Mouse (Mus musculus) heart, adult 18-20 months (tissue): ENCODE results near the gene Gca. TPM values are rescaled to one million over a fixed set of nuclear protein-coding genes. Genes with fewer than 3 reads are reported as not detected.
"Not testable (repeated sequence)": the region's sequence is repeated elsewhere in the genome, so short reads cannot be mapped to it uniquely, and the experiment has no call there.

ENCODE experiments used
- DNase-seq, 2 experiments: peaks; one replicate each; pipeline ENCODE4 v3.0.0; 2021 to 2022; ENCODE audit warnings: mixed read lengths in 1 of 2
- total RNA-seq, 2 experiments: library from RNA; stranded (reverse); gene quantifications; 2 replicates each; pipeline ENCODE4 v1.2.3; 2021

The Gca gene
- total RNA-seq, 2 experiments from 2014 or later: 24.6 to 24.7 TPM

DNA sequence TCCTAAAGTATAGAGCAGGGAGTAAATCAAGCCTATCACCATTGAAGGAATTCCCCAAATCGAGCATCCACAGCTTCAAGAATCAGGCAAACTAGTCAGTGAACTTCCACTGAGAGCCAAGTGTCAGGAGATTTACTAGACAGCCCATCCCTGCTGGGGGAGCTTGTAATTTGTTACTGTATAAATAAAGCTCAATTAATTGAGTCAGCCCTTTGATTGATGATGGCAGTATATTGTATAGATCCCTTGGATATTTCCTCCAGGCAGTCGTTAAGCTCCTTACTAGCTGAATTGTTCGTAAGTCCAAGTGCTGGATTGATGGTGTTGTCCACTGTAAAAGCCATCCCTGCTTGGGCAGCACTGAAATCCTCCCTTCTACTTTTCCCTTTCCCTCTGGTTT is 5.8 kb downstream of the Gca start:
- no peak for DNase-seq

DNA sequence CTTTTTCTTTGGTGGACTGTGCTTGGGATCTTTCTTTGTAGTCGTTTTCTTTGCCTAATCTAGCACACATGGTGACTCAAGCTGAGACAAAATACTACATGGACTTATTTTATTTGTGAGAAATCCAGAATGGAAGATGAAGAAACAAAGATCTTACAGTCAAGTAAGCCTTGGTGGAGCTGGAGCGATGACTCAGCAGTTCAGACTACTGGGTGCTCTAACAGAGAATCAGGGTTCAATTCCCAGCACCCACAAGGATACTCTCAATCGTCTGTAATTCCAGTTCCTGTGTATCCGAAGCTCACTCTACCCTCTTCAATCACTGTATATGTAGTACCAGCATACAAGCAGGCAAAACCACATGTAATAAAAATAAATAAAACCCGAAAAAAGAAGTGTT is 6.2 kb downstream of the Gca start:
- DNase-seq: no peak

- no peak for DNase-seq
These were observed 6.7 kb downstream of the Gca start for GRCm38 (mm10) chr2:62670767-62671166.

DNA sequence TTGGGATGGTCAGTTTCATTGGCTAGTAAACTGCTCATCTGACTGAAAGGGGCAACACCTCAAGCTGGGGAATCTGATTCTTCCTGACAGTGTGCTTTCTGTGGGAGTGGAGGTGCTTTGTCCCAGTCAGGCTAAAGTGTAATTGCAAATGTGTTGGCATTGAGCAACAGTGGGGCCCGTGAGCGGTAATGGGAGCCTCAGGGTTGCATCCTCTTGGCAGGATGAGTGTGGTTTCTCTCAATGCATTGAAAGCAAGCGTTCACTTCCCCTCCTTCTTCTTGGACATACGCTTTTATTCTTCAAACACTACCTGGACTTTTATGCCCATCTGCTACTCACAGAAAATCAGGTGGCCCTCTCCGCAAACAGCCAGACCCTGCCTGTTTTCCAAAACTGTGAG is 8.7 kb downstream of the Gca start:
- no peak for DNase-seq

DNA sequence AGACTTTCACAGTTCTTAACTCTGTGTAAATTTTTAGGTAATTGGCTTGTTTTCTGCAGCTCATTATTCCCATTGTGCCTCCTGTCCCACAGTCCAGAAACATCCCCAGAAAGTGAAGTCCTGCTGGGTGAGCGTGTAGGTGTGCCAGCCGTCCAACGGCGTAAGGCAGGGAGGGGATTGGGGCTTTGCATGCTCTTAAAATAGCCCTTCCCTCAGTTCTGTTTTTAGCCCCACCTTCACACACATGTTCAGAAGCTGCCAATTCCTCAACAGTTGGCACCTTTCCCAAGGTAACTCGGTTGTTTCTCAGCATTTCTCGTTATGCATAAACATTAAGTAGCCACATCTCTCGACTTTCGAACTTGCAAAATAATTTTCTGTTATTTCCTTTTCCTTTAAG is 17.6 kb downstream of the Gca start:
- DNase-seq: peak; percentile 51 to 69

DNA sequence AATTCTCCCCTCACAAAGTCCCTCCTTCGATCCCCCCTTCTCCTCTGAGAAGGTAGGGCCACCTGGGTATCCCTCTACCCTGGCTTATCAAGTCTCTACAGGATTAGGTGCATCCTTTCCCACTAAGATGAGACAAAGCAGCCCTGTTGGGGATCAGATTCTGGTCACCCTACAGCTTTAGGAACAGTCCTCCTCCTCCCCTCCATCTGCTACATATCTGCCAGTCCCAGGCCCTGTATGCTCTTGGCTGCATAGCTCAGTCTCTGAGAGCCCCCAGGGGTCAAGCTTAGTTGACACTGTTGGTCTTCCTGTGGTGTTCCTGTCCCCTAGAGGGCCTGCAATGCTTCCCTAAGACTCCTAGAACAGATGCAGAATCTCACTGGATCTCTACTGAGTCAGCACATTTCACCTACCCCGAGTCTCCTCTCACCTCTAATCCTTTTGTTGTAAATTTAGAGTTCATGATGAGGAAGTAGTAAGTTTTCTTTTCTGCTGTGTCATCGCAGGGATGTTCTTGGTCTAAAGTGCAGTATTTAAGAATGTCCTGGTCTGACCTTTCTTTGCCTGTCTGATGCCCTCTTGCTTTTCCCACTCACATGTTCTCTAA is 21.0 kb downstream of the Gca start:
- DNase-seq: no peak

GRCm38 (mm10) chr2:62685934-62686333 is 21.8 kb downstream of the Gca start:
- no peak for DNase-seq

DNA sequence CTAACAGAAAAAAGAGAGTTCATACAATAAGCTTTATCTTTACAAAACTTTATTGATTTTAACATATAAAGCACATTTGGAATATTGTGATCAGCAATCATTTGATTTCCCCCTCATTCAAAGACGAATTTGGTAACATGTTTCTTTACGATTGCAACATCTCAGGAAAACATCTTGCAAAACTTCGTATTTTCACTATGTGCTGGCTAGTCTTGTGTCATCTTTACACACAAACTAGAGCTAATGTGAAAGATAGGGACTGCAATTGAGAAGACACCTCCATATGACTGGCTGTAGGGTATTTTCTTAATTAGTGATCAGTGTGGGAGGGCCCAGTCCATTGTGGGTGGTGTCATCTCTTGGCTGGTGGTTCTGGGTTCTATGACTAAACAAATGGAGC is 42.2 kb downstream of the Gca start:
- no peak for DNase-seq

- no peak for DNase-seq
These were observed 45.5 kb downstream of the Gca start for GRCm38 (mm10) chr2:62709633-62710032.

DNA sequence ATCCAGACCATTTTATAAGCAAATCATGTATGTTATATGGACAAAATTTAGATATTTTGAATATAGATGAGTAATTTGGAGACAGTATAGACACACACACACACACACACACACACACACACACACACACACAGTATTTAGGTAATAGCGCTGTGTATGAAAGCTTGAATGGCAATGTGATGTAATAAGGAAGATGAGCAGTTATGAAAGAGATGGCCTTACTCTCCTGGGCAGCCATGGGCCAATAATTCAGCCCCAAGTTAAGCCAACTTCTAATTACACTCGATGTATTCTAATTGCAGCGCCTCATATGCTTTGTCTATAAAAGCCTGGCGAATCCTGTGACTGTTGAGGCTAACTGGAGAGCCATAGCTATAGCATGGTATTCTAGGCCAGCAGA is 50.3 kb downstream of the Gca start:
- DNase-seq: not testable (repeated sequence)

GRCm38 (mm10) chr2:62715260-62715659 is 51.2 kb downstream of the Gca start:
- DNase-seq: no peak

DNA sequence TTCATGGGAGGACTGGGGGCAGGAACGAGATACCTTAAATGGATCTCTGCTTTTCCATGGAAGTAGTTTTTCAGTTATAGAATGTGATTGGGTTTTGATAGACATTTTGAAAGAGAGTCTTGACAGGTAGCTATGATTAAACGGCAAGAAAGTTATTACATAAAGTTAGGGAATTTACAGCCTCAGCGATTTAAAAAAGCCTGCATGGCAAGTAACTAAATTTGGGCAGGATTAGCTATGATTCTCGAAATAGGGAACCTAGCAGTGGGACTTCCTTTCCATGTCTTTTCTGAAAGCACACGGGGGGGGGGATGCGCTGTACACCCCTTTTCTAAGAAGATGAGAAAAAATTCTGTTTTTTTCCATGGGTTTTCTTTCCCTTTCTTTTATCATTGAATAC is 53.2 kb downstream of the Gca start:
- DNase-seq: no peak

DNA sequence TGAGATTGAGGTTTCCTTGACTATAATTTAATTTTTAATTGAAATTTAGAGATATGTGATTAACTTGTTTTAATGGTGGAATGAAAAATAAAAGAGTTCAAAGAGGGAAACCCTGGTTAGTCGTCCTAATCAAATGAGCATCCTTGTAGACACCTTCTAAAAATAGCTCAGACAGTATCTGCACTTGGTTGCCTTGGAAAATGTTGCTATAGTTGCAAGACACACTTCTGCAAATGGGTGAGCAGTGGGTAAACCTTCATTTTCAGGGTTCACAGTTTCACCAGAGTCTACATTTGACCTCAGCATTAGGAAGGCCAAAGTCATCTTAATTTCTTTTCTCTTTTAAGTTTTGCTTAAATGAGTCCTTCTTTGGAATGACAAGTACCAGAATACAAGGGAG is 54.3 kb downstream of the Gca start:
- DNase-seq: no peak

DNA sequence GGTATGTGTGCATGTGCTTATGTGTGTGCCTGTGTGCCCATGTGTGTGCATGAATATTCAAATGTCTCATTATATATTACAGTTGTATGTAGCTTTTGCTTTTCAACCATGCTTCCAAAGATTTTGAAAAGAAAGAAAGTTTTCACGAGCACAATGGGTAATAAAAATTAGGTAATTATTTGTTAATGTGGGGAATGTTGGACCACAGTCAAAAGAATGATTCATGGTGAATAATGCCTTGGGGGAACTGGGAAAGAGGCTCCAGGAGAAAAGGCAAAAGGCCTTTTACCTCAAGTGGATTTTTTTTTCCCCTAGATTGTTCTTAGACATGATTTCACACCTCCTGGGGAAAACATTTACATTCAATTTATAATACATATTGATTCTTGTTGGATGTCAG is 61.9 kb downstream of the Gca start:
- no peak for DNase-seq

- no peak for DNase-seq
These were observed 63.6 kb downstream of the Gca start for GRCm38 (mm10) chr2:62727732-62728131.

GRCm38 (mm10) chr2:62730671-62731070 is 66.6 kb downstream of the Gca start:
- no peak for DNase-seq

DNA sequence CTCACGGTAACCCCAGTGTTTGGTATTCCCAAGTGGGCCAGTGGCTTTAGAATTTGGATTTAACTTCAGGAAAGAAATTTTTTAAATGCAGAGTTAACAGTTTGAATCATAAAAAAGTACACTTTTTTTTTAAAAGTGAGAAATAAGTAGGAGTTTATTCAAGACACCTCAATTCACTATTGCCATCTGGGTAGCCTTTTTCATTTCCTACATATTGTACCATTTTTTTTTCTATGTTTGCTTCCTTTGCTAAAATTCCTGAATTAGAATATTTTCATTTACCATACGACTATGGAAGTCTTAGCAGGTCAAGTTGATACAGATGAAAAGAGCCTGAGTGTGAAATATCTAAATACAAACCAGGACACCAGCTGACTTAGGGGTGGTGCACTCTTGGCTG is 79.0 kb downstream of the Gca start:
- DNase-seq: no peak

Other genes starting within 250 kb of the Gca start
- not detected for gene Gcg, start 180.6 kb upstream of the Gca start, total RNA-seq
- 1 to 10 TPM; 2.2 to 3.5 TPM for gene Fap, start 90.2 kb upstream of the Gca start, total RNA-seq
- gene Ifih1, start 18.0 kb upstream of the Gca start, total RNA-seq: 1 to 10 TPM; 5.3 to 5.5 TPM